Mouse (Mus musculus) limb, embryonic 11.5 days (tissue): ENCODE data around the gene Mapk3. TPM values are rescaled to one million over a fixed set of nuclear protein-coding genes. Genes with fewer than 3 reads are reported as not detected.
A peak's percentile ranks its signal among the peaks of the same experiment; 100 is the strongest.

Experiments used
- ATAC-seq: fragments of 200-750 bp; cut with Nextera tagmentation; 2 replicates; pipeline ENCODE4 v1.8.0; 2017; ENCODE audit warnings: low read depth; ENCODE audit not compliant: insufficient number of reproducible peaks, low FRiP score, low TSS enrichment
- DNase-seq: peaks from one replicate; pipeline ENCODE4 v3.0.0-alpha.2; 2015; ENCODE audit warnings: low spot score
- H3K27ac ChIP-seq: fragments of 300-500 bp; sonication (generic); replicated peaks from 2 replicates; pipeline ENCODE4 v1.5.1; 2014; ENCODE audit warnings: low read depth, mild to moderate bottlenecking, low read length
- H3K27me3 ChIP-seq: fragments of 300-500 bp; sonication (generic); 2 replicates; pipeline ENCODE4 v1.6.1; 2014; ENCODE audit warnings: mild to moderate bottlenecking, low read length, mixed read lengths; ENCODE audit not compliant: control insufficient read depth, insufficient read depth
- H3K36me3 ChIP-seq: fragments of 300-500 bp; sonication (generic); 2 replicates; pipeline ENCODE4 v1.6.1; 2014; ENCODE audit warnings: mild to moderate bottlenecking, low read length, moderate library complexity, mixed read lengths; ENCODE audit not compliant: control insufficient read depth, insufficient read depth
- H3K4me1 ChIP-seq: fragments of 300-500 bp; sonication (generic); 2 replicates; pipeline ENCODE4 v1.6.1; 2014; ENCODE audit warnings: low read length, mixed read lengths; ENCODE audit not compliant: control insufficient read depth, insufficient read depth
- H3K4me2 ChIP-seq: fragments of 300-500 bp; sonication (generic); 2 replicates; pipeline ENCODE4 v1.6.1; 2014; ENCODE audit warnings: low read depth, mild to moderate bottlenecking, moderate library complexity; ENCODE audit not compliant: severe bottlenecking
- H3K4me3 ChIP-seq: fragments of 300-500 bp; sonication (generic); 2 replicates; pipeline ENCODE4 v1.5.1; 2014; ENCODE audit warnings: low read depth, low read length
- H3K9ac ChIP-seq: fragments of 300-500 bp; sonication (generic); 2 replicates; pipeline ENCODE4 v1.6.1; 2014; ENCODE audit warnings: mild to moderate bottlenecking, low read length
- H3K9me3 ChIP-seq: fragments of 300-500 bp; sonication (generic); 2 replicates; pipeline ENCODE4 v1.6.1; 2016; ENCODE audit warnings: low read length; ENCODE audit not compliant: control insufficient read depth
- WGBS: fragments of 180-500 bp; shearing (Covaris S2); extraction: QIAGEN DNeasy Blood & Tissue Kit; methylation state at CpG from one replicate; pipeline ENCODE4 v1.1.7; 2014; 5-methylcytosine and 5-hydroxymethylcytosine counted together
- polyA plus RNA-seq: library from polyadenylated mRNA; unstranded; fragments of >200 nt; fragmentation: Nextera tagmentation; extraction: Ambion mirVana; gene quantifications from 2 replicates; pipeline ENCODE4 v1.2.1, GENCODE M21; 2014

Mapk3 gene
- polyA plus RNA-seq: 35.4 and 37.4 TPM in 2 replicates

DNA sequence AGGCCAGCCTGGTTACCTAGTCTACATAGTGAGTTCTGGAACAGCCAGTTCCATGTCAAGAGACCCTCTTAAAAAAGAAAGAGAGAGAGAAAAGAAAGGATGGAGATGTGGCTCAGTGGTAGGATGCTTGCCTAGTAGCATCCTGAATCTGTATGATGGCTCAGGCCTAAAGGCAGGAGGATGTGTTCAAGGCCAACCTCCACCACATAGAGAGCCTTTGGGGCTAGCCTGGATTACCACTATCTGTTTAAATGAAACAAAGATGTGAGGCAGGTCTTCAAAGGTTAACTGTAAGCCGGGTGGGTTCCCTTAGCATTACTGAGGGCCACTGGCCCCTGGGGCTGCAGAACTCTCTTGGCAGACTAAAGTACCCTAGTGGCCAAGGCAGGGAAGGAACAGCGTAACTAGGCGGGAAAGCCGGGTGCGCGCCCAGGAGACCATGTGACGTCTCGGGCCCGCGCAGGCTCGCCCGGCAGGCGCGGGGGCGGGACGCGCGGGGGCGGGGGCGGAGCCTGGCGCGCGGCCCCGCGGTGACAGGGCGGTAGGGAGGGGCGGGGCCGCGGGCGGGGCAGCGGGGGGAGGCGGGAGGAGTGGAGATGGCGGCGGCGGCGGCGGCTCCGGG lies at the start of gene Mapk3:
Gene Mapk3 (plus strand): TSS at position 552 of the 622 bp plus-strand sequence.
- H3K4me3 ChIP-seq: peak within 1 kb of the TSS; percentile 58
- peak within 1 kb of the TSS; percentile 56; the same call in 1 of the 2 replicates for H3K27ac ChIP-seq
- H3K36me3 ChIP-seq: no peaks in the 10 kb centered on the region; the same call in 1 of the 2 replicates
- peak within 1 kb of the TSS; percentile 78 for H3K9ac ChIP-seq
- H3K4me2 ChIP-seq: peak within 1 kb of the TSS; percentile 64
- 3% methylated on average over 16 of the region's 38 CpGs for WGBS
- no peaks in the 10 kb centered on the region for H3K4me1 ChIP-seq
- no peaks in the 10 kb centered on the region for H3K27me3 ChIP-seq
- ATAC-seq (peak; percentile 55; the same call in 1 of the 2 replicates), DNase-seq (peak; percentile 94)
- no peaks in the 10 kb centered on the region for H3K9me3 ChIP-seq

DNA sequence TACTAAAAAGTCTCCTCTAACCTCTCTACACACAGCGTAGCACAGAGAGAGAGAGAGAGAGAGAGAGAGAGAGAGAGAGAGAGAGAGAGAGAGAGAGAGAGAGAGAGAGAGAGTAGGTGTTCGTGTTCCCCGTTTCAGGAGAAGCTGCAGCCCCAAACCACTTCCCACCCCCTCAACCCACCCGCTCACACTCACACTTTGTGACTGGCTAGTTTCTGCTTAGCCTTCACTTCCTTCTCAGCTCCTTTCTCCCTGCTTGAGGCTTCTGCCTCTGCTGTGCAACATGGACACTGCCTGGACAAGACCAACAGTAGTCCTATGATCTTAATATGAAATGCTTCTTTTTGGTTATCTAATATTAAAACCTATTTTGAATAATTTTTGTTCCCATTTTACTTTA lies 49.1 kb upstream of the Mapk3 start:
- Histone ChIP-seq H3K4me2 (no peak overlapping the region), H3K9me3 (no peaks in the 10 kb centered on the region; the same call in 1 of the 2 replicates), H3K4me3 (no peak overlapping the region), H3K9ac (no peak overlapping the region), H3K27ac (no peak overlapping the region), H3K27me3 (no peaks in the 10 kb centered on the region), H3K36me3 (no peaks in the 10 kb centered on the region), H3K4me1 (no peaks in the 10 kb centered on the region)
- no peak for ATAC-seq
- DNase-seq: no peak
- 76% methylated on average over 4 of the region's 4 CpGs for WGBS

DNA sequence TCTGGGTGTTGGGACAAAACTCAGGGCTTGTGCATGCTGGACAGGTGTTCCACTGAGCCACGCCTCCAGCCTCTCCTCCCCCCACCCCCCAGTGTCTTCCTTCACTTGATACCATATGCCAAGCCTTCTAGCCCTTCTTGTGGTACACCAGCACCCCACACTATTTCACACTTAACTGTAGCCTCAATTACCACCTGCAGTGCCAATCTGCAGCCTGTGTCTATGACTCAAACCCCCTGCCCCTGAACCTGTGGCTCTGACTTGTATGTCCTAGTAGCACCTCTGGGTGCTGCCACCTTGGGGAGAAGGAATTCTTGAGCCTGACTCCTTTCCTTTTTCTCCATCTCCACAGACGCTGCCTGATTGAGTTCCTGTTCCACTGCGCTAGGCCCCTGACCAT lies 47.5 kb upstream of the Mapk3 start:
- H3K9ac ChIP-seq: no peak overlapping the region
- no peak overlapping the region for H3K4me2 ChIP-seq
- H3K27me3 ChIP-seq: no peaks in the 10 kb centered on the region
- DNase-seq (no peak), ATAC-seq (no peak)
- WGBS: 81% methylated on average over 3 of the region's 3 CpGs
- no peaks in the 10 kb centered on the region; the same call in 1 of the 2 replicates for H3K9me3 ChIP-seq
- no peaks in the 10 kb centered on the region for H3K36me3 ChIP-seq
- H3K27ac ChIP-seq: no peak overlapping the region
- H3K4me3 ChIP-seq: no peak overlapping the region
- H3K4me1 ChIP-seq: no peaks in the 10 kb centered on the region

DNA sequence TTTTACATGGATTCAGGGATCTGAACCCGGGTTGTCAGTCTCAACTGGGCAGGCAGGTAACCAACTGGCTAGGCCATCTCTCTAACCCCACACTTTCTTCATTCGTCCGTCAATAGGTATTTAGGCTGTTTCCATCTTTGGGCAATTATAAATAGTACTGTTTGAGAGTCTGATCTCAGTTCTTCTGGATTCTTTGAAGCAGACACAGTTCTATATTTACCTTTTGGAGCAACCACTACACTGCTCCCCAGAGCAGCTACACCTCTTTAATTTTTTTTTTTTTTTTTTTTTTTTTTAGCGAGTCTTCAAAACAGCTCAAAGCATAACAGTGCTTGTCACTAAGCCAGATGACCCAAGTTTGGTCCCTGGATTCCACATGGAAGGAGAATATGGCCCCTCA lies 43.7 kb upstream of the Mapk3 start:
- no peak overlapping the region for H3K4me3 ChIP-seq
- H3K9me3 ChIP-seq: no peaks in the 10 kb centered on the region
- DNase-seq: no peak
- no peak overlapping the region for H3K27ac ChIP-seq
- no peaks in the 10 kb centered on the region for H3K36me3 ChIP-seq
- no peak overlapping the region for H3K9ac ChIP-seq
- no peak overlapping the region for H3K4me2 ChIP-seq
- no peaks in the 10 kb centered on the region for H3K27me3 ChIP-seq
- ATAC-seq: no peak
- 90% methylated on average over 4 of the region's 4 CpGs for WGBS
- H3K4me1 ChIP-seq: no peaks in the 10 kb centered on the region

DNA sequence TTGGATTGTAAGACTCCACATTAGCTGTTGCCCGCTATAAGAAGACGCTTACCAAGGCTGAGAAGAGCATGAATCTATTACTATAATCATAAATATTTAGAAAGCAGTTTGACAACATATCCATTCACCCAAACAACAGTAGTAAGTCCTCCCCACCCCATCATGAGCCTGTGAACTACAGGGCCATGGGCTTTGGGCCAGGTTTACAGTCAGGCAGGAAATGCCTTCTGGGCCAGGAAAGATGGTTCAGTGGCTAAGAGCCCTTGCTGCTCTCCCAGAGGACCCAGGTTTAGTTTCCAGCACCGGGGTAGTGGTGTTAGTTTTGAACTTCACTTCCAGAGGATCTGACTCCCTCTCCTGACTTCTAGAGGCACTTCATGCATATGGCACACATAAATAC lies 41.8 kb upstream of the Mapk3 start:
- H3K9me3 ChIP-seq: no peaks in the 10 kb centered on the region
- H3K4me3 ChIP-seq: no peak overlapping the region
- H3K27me3 ChIP-seq: no peaks in the 10 kb centered on the region
- H3K4me1 ChIP-seq: no peaks in the 10 kb centered on the region
- H3K4me2 ChIP-seq: no peak overlapping the region
- DNase-seq: no peak
- no peak for ATAC-seq
- no peak overlapping the region for H3K9ac ChIP-seq
- H3K36me3 ChIP-seq: no peaks in the 10 kb centered on the region
- whole genome bisulfite sequencing: 95% methylated on average over 3 of the region's 3 CpGs
- no peak overlapping the region for H3K27ac ChIP-seq

DNA sequence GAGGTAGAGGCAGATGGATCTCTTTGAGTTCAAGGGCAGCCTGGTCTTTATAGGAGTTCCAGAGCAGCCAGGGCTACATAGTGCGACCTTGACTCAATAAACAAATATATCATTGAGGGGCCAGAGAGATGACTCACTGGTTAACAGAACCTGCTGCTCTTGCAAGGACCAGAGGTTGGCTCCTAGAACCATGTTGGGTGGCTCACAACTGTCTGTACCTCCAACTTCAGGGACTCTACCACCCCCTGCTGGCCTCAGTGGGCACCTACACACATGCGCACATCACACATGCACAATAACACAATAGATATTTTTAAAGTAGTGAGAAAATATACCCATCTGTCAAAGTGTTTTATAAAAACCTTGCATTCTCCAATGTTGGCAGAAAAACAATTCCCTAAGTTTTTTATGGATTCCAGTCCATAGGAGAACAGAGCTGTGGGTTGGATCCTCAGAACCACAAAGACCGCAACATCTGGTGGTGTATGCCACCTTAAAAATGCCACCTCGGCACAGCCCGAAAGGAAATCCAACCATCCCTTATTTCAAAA lies 40.5 kb upstream of the Mapk3 start:
- no peak overlapping the region for H3K9ac ChIP-seq
- DNase-seq: no peak
- no peak overlapping the region for H3K4me3 ChIP-seq
- no peak overlapping the region for H3K27ac ChIP-seq
- no peaks in the 10 kb centered on the region for H3K9me3 ChIP-seq
- WGBS: 87% methylated on average over 5 of the region's 5 CpGs
- H3K4me1 ChIP-seq: no peaks in the 10 kb centered on the region
- no peaks in the 10 kb centered on the region for H3K36me3 ChIP-seq
- no peaks in the 10 kb centered on the region for H3K27me3 ChIP-seq
- no peak overlapping the region for H3K4me2 ChIP-seq
- ATAC-seq: no peak

DNA sequence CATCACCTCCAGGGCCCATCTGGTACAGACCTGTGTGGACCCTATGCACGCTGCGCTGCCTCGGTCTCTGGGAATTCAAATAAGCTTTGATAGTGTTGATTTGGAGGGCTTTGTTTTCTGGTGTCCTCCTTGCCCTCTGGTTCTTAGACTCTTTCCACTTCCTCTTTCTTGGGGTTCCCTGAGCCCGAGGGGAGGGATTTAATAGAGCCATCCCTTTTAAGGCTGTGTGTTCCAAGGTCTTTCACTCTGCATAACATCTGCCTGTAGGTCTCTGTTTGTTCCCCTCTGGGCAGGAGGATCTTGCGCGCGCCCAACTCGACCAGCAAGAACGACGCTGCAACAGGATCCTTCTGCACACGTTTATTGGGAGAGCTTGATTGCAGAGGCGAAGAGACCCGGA lies 37.8 kb upstream of the Mapk3 start:
- no peak overlapping the region for H3K4me2 ChIP-seq
- no peak overlapping the region for H3K4me3 ChIP-seq
- 94% methylated on average over 13 of the region's 13 CpGs for WGBS
- no peaks in the 10 kb centered on the region for H3K9me3 ChIP-seq
- no peaks in the 10 kb centered on the region for H3K27me3 ChIP-seq
- DNase-seq (no peak), ATAC-seq (no peak)
- no peaks in the 10 kb centered on the region for H3K4me1 ChIP-seq
- no peak overlapping the region for H3K27ac ChIP-seq
- H3K36me3 ChIP-seq: no peaks in the 10 kb centered on the region
- H3K9ac ChIP-seq: no peak overlapping the region

DNA sequence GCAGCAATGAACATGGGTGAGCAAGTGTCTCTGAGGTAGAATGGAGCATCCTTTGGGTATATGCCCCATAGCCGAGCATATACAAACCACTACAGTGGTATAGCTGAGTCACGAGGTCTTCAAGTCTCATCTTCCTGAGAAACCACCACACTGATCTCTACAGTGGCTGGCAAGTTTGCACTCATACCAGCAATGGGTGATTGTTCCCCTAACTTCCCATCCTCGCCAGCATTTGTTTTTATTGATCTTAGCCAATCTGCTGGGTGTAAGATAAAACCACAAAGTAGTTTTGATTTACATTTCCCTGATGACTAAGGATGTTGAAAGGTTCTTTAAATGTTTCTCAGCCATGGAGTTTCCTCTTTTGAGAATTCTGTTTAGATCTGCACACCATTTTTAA lies 34.3 kb upstream of the Mapk3 start:
- no peak overlapping the region for H3K9ac ChIP-seq
- no peak overlapping the region for H3K4me3 ChIP-seq
- H3K9me3 ChIP-seq: no peaks in the 10 kb centered on the region
- ATAC-seq: no peak
- no peak overlapping the region for H3K4me2 ChIP-seq
- H3K27me3 ChIP-seq: no peaks in the 10 kb centered on the region
- DNase-seq: no peak
- no peaks in the 10 kb centered on the region for H3K36me3 ChIP-seq
- no peaks in the 10 kb centered on the region for H3K4me1 ChIP-seq
- 77% methylated on average over 3 of the region's 3 CpGs for WGBS
- no peak overlapping the region for H3K27ac ChIP-seq

DNA sequence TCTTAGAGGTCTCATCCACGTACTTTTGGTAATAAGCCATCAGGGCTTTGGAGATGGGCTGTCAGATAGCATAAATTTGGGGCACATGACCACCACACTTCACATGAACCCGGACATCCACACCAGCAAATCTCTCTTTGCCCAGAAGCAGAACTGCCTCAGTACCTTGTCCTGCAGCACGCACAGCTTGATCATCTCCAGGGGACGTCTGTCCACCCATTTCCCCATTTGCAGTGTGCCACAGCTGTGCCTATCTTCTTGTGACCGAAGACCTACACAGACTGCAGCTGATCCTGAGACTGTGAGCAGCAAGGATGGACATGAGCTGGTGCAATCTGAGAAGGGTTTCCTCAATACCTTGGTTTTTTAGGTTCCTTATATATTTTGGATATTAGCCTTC lies 33.7 kb upstream of the Mapk3 start:
- Histone ChIP-seq H3K4me2 (no peak overlapping the region), H3K4me1 (no peaks in the 10 kb centered on the region), H3K36me3 (no peaks in the 10 kb centered on the region), H3K27me3 (no peaks in the 10 kb centered on the region), H3K27ac (no peak overlapping the region), H3K9me3 (no peaks in the 10 kb centered on the region), H3K9ac (no peak overlapping the region), H3K4me3 (no peak overlapping the region)
- ATAC-seq (no peak), DNase-seq (no peak)
- WGBS: 80% methylated on average over 5 of the region's 5 CpGs
